ENCODE assay signal across 9 mouse cellular contexts in genomic region chr14:57753351-57753992, GRCm38 (mm10). TPM values are rescaled to one million over a fixed set of nuclear protein-coding genes. Genes with fewer than 3 reads are reported as not detected.
DNase-seq lines count a peak whose midpoint lies in the region; ATAC-seq and TF ChIP-seq lines count a peak whose summit lies in the region.
"Had no signal": no experiment of that assay in that cellular context is flagged by ENCODE, and none has a peak within 500 bp of the region (broad histone marks: within the 10 kb centered on the region; RNA-seq: fewer than 3 reads in every experiment).

No protein-coding gene starts in this region.

- TF ChIP-seq CTCF in kidney, postnatal 0 days (IDR thresholded peaks at IDR 0.05; ENCODE audit: low read depth) = no peak
- no peak for TF ChIP-seq CTCF in liver, postnatal 0 days (IDR thresholded peaks at IDR 0.05; ENCODE audit: low read depth)

- no peaks in the 10 kb centered on the region for H3K4me1 ChIP-seq in kidney, postnatal 0 days (replicated peaks; ENCODE audit: insufficient read depth, low read length)
- H3K4me1 ChIP-seq in embryonic facial prominence, embryonic 15.5 days = peaks cover 5% of the 10 kb centered on the region; the same call in 1 of the 2 replicates
- peaks cover 52% of the 10 kb centered on the region for H3K4me1 ChIP-seq in liver, postnatal 0 days (ENCODE audit: insufficient read depth)

- H3K36me3 ChIP-seq in kidney, postnatal 0 days (ENCODE audit: insufficient read depth, low read length) = no peaks in the 10 kb centered on the region
- H3K36me3 ChIP-seq in embryonic facial prominence, embryonic 15.5 days = no peaks in the 10 kb centered on the region
- no peaks in the 10 kb centered on the region for H3K36me3 ChIP-seq in liver, postnatal 0 days (replicated peaks; ENCODE audit: insufficient read depth, low read length)

- peak overlapping the region; percentile 64 for H3K27ac ChIP-seq in kidney, postnatal 0 days
- peak overlapping the region; percentile 58 for H3K27ac ChIP-seq in embryonic facial prominence, embryonic 15.5 days (replicated peaks)
- peak overlapping the region; percentile 69 for H3K27ac ChIP-seq in liver, postnatal 0 days (ENCODE audit: low read depth)

- no peak overlapping the region for H3K4me3 ChIP-seq in kidney, postnatal 0 days (replicated peaks; ENCODE audit: low read depth, low read length)
- H3K4me3 ChIP-seq in embryonic facial prominence, embryonic 15.5 days (replicated peaks) = no peak overlapping the region
- H3K4me3 ChIP-seq in liver, postnatal 0 days (ENCODE audit: low read depth, low read length) = no peak overlapping the region

- no peak overlapping the region for H3K9ac ChIP-seq in kidney, postnatal 0 days (ENCODE audit: low read depth, low read length)
- no peak overlapping the region for H3K9ac ChIP-seq in embryonic facial prominence, embryonic 15.5 days
- no peak overlapping the region for H3K9ac ChIP-seq in liver, postnatal 0 days (replicated peaks)

- no peak overlapping the region for H3K4me2 ChIP-seq in kidney, postnatal 0 days (ENCODE audit: low read length)
- H3K4me2 ChIP-seq in embryonic facial prominence, embryonic 15.5 days (replicated peaks) = no peak overlapping the region
- peak overlapping the region; percentile 31; the same call in 1 of the 2 replicates for H3K4me2 ChIP-seq in liver, postnatal 0 days (ENCODE audit: low read depth, low read length)

- TF ChIP-seq EP300 in liver, postnatal 0 days (IDR thresholded peaks at IDR 0.05; ENCODE audit: low read depth) = peak; percentile 89

- H3K27me3 ChIP-seq in kidney, postnatal 0 days (ENCODE audit: insufficient read depth, low read length) = no peaks in the 10 kb centered on the region
- H3K27me3 ChIP-seq in embryonic facial prominence, embryonic 15.5 days = no peaks in the 10 kb centered on the region
- H3K27me3 ChIP-seq in liver, postnatal 0 days (ENCODE audit: insufficient read depth, low read length) = no peaks in the 10 kb centered on the region

- peak; percentile 78 for DNase-seq in kidney, postnatal 0 days (ENCODE audit: low spot score)
- no peak for DNase-seq in kidney, postnatal 25 days
- DNase-seq in ZHBTc4 (ENCODE audit: low read depth, low spot score) = peak; percentile 58
- no peak for DNase-seq in liver, postnatal 0 days
- no peak for DNase-seq in left cerebral cortex, adult 9 months (ENCODE audit: low spot score in 2 of 2)
- DNase-seq: right cerebral cortex, postnatal 14 days had no signal

- H3K9me3 ChIP-seq in kidney, postnatal 0 days (replicated peaks; ENCODE audit: low read length) = no peaks in the 10 kb centered on the region
- no peaks in the 10 kb centered on the region for H3K9me3 ChIP-seq in embryonic facial prominence, embryonic 15.5 days (replicated peaks)
- no peaks in the 10 kb centered on the region for H3K9me3 ChIP-seq in liver, postnatal 0 days (ENCODE audit: low read length)

- 44% methylated on average over 9 of the region's 9 CpGs for WGBS in kidney, postnatal 0 days
- 10% methylated on average over 9 of the region's 9 CpGs for WGBS in embryonic facial prominence, embryonic 15.5 days
- WGBS in liver, postnatal 0 days (ENCODE audit: insufficient replicate concordance) = 41% methylated on average over 9 of the region's 9 CpGs

- no peak for ATAC-seq in kidney, postnatal 0 days (replicated peaks; ENCODE audit: low FRiP score, low read depth)
- ATAC-seq in embryonic facial prominence, embryonic 15.5 days (ENCODE audit: insufficient number of reproducible peaks, low FRiP score, low TSS enrichment, low read depth) = no peak
- peak; percentile 14 for ATAC-seq in liver, postnatal 0 days
- ATAC-seq in cerebellum, adult (ENCODE audit: insufficient number of reproducible peaks, low FRiP score, low TSS enrichment) = no peak
- ATAC-seq: inflammation-experienced regulatory T-cells, adult 6 months had no signal

RNA-seq across cellular contexts. Expression of gene Lats2, which starts 4.7 kb away (rescaled TPM):
- 22.0 and 24.2 TPM in 2 replicates for polyA plus RNA-seq in kidney, postnatal 0 days (2015; fragmentation: Nextera tagmentation; extraction: Ambion mirVana)
- polyA plus RNA-seq in embryonic facial prominence, embryonic 15.5 days (2015; fragmentation: Nextera tagmentation; extraction: Ambion mirVana) = 23.3 TPM in 2 replicates
- 4.7 and 4.9 TPM in 2 replicates for polyA plus RNA-seq in liver, postnatal 0 days (2015; fragmentation: Nextera tagmentation; extraction: Ambion mirVana)

RNA-seq across cellular contexts. Expression of gene Gm49361, which starts 7.6 kb away (rescaled TPM):
- not detected in 2 replicates for polyA plus RNA-seq in kidney, postnatal 0 days (2015; fragmentation: Nextera tagmentation; extraction: Ambion mirVana)
- polyA plus RNA-seq in embryonic facial prominence, embryonic 15.5 days (2015; fragmentation: Nextera tagmentation; extraction: Ambion mirVana) = not detected in 2 replicates
- not detected in 2 replicates for polyA plus RNA-seq in liver, postnatal 0 days (2015; fragmentation: Nextera tagmentation; extraction: Ambion mirVana)
- polyA plus RNA-seq: inflammation-experienced regulatory T-cells, adult 6 months had no signal

RNA-seq across cellular contexts. Expression of gene Sap18, which starts 44.5 kb away (rescaled TPM):
- polyA plus RNA-seq in kidney, postnatal 0 days (2015; fragmentation: Nextera tagmentation; extraction: Ambion mirVana) = 17.3 and 17.9 TPM in 2 replicates
- 23.1 and 26.3 TPM in 2 replicates for polyA plus RNA-seq in embryonic facial prominence, embryonic 15.5 days (2015; fragmentation: Nextera tagmentation; extraction: Ambion mirVana)
- 11.1 and 12.2 TPM in 2 replicates for polyA plus RNA-seq in liver, postnatal 0 days (2015; fragmentation: Nextera tagmentation; extraction: Ambion mirVana)

Comparison
In these comparisons a context has a peak if more than half of its experiments do, and no peak if none do; other contexts are left out.
1. DNase-seq: peak in kidney, postnatal 0 days (single experiment) and ZHBTc4 (single experiment); none in kidney, postnatal 25 days (0 of 2), liver, postnatal 0 days (single experiment) and left cerebral cortex, adult 9 months (0 of 2).
2. Peak in every context shown above with its lines, with median percentiles within 50 percentile points of each other: H3K27ac ChIP-seq.